Mouse (Mus musculus) heart, postnatal 0 days (tissue): ENCODE results near the gene 2310011J03Rik. TPM values are rescaled to one million over a fixed set of nuclear protein-coding genes. Genes with fewer than 3 reads are reported as not detected.
A peak's percentile ranks its signal among the peaks of the same experiment; 100 is the strongest.

Experiments used
- ATAC-seq: fragments of 200-750 bp; cut with Nextera tagmentation; 2 replicates; pipeline ENCODE4 v1.8.0; 2017; ENCODE audit warnings: low read depth, moderate number of reproducible peaks, moderate library complexity; ENCODE audit not compliant: insufficient read depth
- DNase-seq: peaks from one replicate; pipeline ENCODE4 v3.0.0-alpha.2; 2016; ENCODE audit warnings: low spot score
- H3K27ac ChIP-seq: fragments of 300-500 bp; sonication (generic); 2 replicates; pipeline ENCODE4 v1.5.1; 2014; ENCODE audit warnings: low read depth, mild to moderate bottlenecking
- H3K27me3 ChIP-seq: fragments of 300-500 bp; sonication (generic); 2 replicates; pipeline ENCODE4 v1.6.1; 2014; ENCODE audit warnings: low read length, mixed read lengths; ENCODE audit not compliant: control insufficient read depth, insufficient read depth
- H3K36me3 ChIP-seq: fragments of 300-500 bp; sonication (generic); replicated peaks from 2 replicates; pipeline ENCODE4 v1.6.1; 2014; ENCODE audit warnings: low read length, mixed read lengths; ENCODE audit not compliant: control insufficient read depth, insufficient read depth
- H3K4me1 ChIP-seq: fragments of 300-500 bp; sonication (generic); 2 replicates; pipeline ENCODE4 v1.6.1; 2014; ENCODE audit warnings: antibody characterized with exemption; ENCODE audit not compliant: control insufficient read depth, insufficient read depth
- H3K4me2 ChIP-seq: fragments of 300-500 bp; sonication (generic); 2 replicates; pipeline ENCODE4 v1.6.1; 2014; ENCODE audit warnings: low read depth, mild to moderate bottlenecking, low read length, moderate library complexity
- H3K4me3 ChIP-seq: fragments of 300-500 bp; sonication (generic); 2 replicates; pipeline ENCODE4 v1.5.1; 2014; ENCODE audit warnings: low read depth, low read length
- H3K9ac ChIP-seq: fragments of 300-500 bp; sonication (generic); replicated peaks from 2 replicates; pipeline ENCODE4 v1.6.1; 2014; ENCODE audit warnings: low read depth, low read length, mixed read lengths
- H3K9me3 ChIP-seq: fragments of 300-500 bp; sonication (generic); replicated peaks from 2 replicates; pipeline ENCODE4 v1.6.1; 2016; ENCODE audit warnings: low read length; ENCODE audit not compliant: control insufficient read depth
- CTCF ChIP-seq: IDR thresholded peaks from 2 replicates; pipeline ENCODE4 v1.5.1; 2016; ENCODE audit warnings: antibody characterized with exemption, control low read depth, low read depth
- EP300 ChIP-seq: IDR thresholded peaks from 2 replicates; pipeline ENCODE4 v1.6.1; 2016; ENCODE audit warnings: antibody characterized with exemption, low read depth
- WGBS: fragments of 180-500 bp; shearing (Covaris S2); extraction: QIAGEN DNeasy Blood & Tissue Kit; methylation state at CpG from one replicate; pipeline ENCODE4 v1.1.7; 2014; 5-methylcytosine and 5-hydroxymethylcytosine counted together
- polyA plus RNA-seq: library from polyadenylated mRNA; unstranded; fragments of >200 nt; fragmentation: Nextera tagmentation; extraction: Ambion mirVana; gene quantifications from 2 replicates; pipeline ENCODE4 v1.2.1, GENCODE M21; 2015
- total RNA-seq: library from RNA; depleted of rRNA; stranded (reverse); fragments of >200 nt; gene quantifications from 2 replicates; pipeline ENCODE4 v1.2.3, GENCODE M21; 2014; ENCODE audit warnings: low replicate concordance

Gene 2310011J03Rik
- total and polyA plus RNA-seq, 2 experiments from 2014 or later, result 13.5 to 37.4 TPM

- H3K4me2 ChIP-seq, result peak overlapping the region; percentile 87
- H3K9me3 ChIP-seq, result no peaks in the 10 kb centered on the region
- H3K9ac ChIP-seq, result 0 out of 2 replicates have a peak overlapping the region, but pooled peaks have one; percentile 22
- peaks cover 16% of the 10 kb centered on the region for H3K4me1 ChIP-seq
- H3K27ac ChIP-seq, result no peak overlapping the region
- TF ChIP-seq CTCF (no peak), EP300 (no peak)
- WGBS, result 7% methylated on average over 27 of the region's 28 CpGs
- peak overlapping the region; percentile 55 for H3K4me3 ChIP-seq
- no peaks in the 10 kb centered on the region for H3K27me3 ChIP-seq
- ATAC-seq (peak; percentile 8; the same call in 1 of the 2 replicates), DNase-seq (no peak)
- H3K36me3 ChIP-seq, result peaks cover 10% of the 10 kb centered on the region
Measured at GRCm38 (mm10) chr10:80322811-80323211, 2.5 kb upstream of the 2310011J03Rik start.

DNA sequence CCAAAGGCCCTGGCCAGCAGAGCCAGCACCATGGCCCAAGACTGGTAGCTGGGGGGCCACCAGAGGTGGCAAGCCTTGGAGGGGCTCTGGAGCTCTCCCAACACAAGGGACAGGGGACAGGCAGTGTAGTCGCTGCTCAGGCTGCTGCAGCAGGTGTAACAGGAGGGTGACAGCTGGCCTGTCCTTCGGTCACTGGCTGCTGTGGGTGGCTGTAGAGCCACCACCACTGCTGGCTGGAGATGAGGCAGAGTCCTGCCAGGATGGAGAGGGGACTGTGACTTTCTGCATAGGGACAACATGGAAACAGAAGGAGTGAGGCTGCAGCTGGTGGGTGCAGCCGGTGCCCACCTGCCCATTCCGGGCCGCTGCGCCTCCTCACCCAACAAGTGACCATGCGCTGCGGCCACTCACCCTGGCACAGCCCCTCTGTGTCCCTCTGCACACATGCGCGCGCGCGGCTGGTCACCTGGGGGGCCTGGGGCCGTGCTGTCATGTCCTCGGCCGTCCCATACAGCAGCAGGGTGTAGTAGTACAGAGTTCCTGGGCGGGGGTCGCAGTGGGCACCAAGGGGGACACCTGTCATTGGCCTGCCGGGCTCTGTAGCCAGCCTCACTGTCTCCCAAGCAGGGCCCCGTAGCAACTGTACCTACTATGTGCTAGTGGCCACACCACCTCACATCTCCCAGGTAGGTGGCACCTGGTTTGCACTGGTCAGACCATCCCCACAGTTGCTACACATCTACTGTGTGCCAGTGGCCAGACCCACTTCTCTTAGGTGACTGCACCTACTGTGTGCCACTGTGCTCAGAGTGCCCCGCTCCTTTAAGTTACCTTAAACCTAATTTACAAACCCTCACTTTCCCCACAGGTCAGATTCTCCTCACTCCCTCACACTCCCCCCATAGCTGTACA lies 1.6 kb upstream of the 2310011J03Rik start:
- WGBS, result 91% methylated on average over 21 of the region's 21 CpGs
- Histone ChIP-seq H3K27ac (no peak overlapping the region), H3K36me3 (peaks cover 10% of the 10 kb centered on the region), H3K4me1 (peaks cover 16% of the 10 kb centered on the region), H3K27me3 (no peaks in the 10 kb centered on the region), H3K4me3 (no peak overlapping the region), H3K9me3 (no peaks in the 10 kb centered on the region), H3K4me2 (no peak overlapping the region), H3K9ac (no peak overlapping the region)
- DNase-seq (no peak), ATAC-seq (no peak)
- TF ChIP-seq EP300 (no peak), CTCF (no peak)

- no peak for TF ChIP-seq EP300
- TF ChIP-seq CTCF, result no peak
- Histone ChIP-seq H3K9me3 (no peaks in the 10 kb centered on the region), H3K4me2 (no peak overlapping the region), H3K4me1 (peaks cover 22% of the 10 kb centered on the region), H3K4me3 (no peak overlapping the region), H3K27me3 (peaks cover 1% of the 10 kb centered on the region; the same call in 1 of the 2 replicates), H3K27ac (no peak overlapping the region), H3K9ac (no peak overlapping the region), H3K36me3 (peaks cover 10% of the 10 kb centered on the region)
- WGBS, result 70% methylated on average over 6 of the region's 6 CpGs
- DNase-seq (no peak), ATAC-seq (no peak)
Measured at GRCm38 (mm10) chr10:80321014-80321669, 805 bp upstream of the 2310011J03Rik start.

GRCm38 (mm10) chr10:80317011-80317410 lies 3.3 kb downstream of the 2310011J03Rik start:
- no peak overlapping the region for H3K27ac ChIP-seq
- H3K4me1 ChIP-seq, result peaks cover 34% of the 10 kb centered on the region
- 45% methylated on average over 10 of the region's 10 CpGs for WGBS
- H3K27me3 ChIP-seq, result peaks cover 39% of the 10 kb centered on the region
- no peak overlapping the region for H3K4me3 ChIP-seq
- no peak for DNase-seq
- no peak overlapping the region for H3K9ac ChIP-seq
- H3K4me2 ChIP-seq, result no peak overlapping the region
- peaks cover 10% of the 10 kb centered on the region for H3K36me3 ChIP-seq
- TF ChIP-seq EP300, result no peak
- no peak for TF ChIP-seq CTCF
- ATAC-seq, result no peak
- H3K9me3 ChIP-seq, result no peaks in the 10 kb centered on the region

DNA sequence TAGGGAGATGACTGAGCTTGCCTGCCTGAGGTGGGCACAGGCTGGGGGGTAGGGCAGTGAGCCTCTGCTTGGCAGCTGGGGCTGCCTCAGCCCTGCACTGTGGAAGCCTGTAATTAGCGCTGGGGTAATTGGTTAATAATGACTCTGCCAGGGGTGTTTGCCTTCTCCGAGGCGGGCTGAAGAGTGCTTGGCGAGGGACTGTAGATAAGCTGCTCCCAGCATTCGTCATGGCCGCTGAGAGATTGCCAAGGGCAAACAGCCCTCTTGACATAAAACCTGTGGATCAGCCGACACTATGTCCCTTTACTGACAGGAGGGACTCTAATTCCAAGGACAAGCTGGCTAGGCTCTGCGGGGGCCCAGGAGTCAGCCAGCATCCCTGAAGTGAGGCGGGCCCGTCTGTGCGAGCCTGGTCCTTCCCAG lies 4.0 kb downstream of the 2310011J03Rik start:
- DNase-seq, result peak; percentile 62
- Histone ChIP-seq H3K4me1 (peaks cover 34% of the 10 kb centered on the region), H3K4me3 (no peak overlapping the region), H3K27ac (peak overlapping the region; percentile 40), H3K36me3 (peaks cover 10% of the 10 kb centered on the region), H3K4me2 (peak overlapping the region; percentile 27), H3K27me3 (peaks cover 46% of the 10 kb centered on the region), H3K9me3 (no peaks in the 10 kb centered on the region), H3K9ac (0 out of 2 replicates have a peak overlapping the region, but pooled peaks have one; percentile 14)
- TF ChIP-seq CTCF, result no peak
- WGBS, result 15% methylated on average over 11 of the region's 11 CpGs
- peak; percentile 53 for ATAC-seq
